Mouse (Mus musculus) adrenal gland, adult 18-20 months (tissue): ENCODE data around the gene Timm13. TPM values are rescaled to one million over a fixed set of nuclear protein-coding genes. Genes with fewer than 3 reads are reported as not detected.

Experiments used
- DNase-seq, 2 experiments: peaks; one replicate each; pipeline ENCODE4 v3.0.0; 2021 to 2022; ENCODE audit warnings: low spot score in 2 of 2
- total RNA-seq, 2 experiments: library from RNA; stranded (reverse); gene quantifications; 1 replicate in 1 of 2; 2 replicates in 1 of 2; pipeline ENCODE4 v1.2.3; 2021

The Timm13 gene
- total RNA-seq, 2 experiments from 2014 or later, result 208 to 219 TPM

- DNase-seq, result no peak
These were observed 8.8 kb upstream of the Timm13 start for GRCm38 (mm10) chr10:80909375-80910162.

- no peak for DNase-seq
These were observed 3.9 kb upstream of the Timm13 start for GRCm38 (mm10) chr10:80904709-80905108.

- DNase-seq, result no peak
These were observed 3.4 kb upstream of the Timm13 start for GRCm38 (mm10) chr10:80904004-80904693.

GRCm38 (mm10) chr10:80903282-80903681, 2.5 kb upstream of the Timm13 start:
- DNase-seq, result no peak

DNA sequence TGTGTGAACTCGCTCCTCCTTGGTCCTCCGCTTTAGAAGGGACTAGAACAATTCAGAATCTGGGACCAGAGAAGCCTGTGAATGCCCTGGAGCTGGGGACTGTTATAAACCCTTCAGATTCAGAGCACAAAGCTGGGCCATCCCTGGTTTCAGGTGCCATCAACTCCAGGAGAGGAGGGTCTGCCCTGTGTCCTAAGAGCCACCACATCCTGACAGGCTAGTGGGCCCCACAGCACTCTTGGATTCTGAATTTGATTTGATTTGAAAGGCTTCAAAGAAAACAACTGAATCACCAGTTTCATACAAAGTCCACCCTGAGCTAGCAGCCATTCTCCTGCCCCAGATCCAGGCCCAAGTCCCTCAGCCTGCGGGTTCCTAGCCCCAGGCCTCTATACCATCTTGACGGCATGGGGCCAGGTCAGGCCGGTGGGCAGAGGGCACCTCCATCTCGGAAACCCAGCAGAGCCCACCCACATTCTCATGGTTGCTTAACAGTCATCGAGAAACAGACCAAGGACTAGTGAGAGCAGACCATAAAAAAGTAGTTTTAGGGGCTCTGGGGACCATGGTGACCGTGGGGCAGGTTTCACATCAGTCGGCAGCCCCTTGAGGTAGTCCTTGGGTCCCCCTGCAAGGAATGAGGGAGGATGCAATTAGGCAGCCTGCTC, 1.6 kb upstream of the Timm13 start:
- DNase-seq, result no peak

- DNase-seq, result no peak
These were observed 872 bp upstream of the Timm13 start for GRCm38 (mm10) chr10:80901409-80902272.

DNA sequence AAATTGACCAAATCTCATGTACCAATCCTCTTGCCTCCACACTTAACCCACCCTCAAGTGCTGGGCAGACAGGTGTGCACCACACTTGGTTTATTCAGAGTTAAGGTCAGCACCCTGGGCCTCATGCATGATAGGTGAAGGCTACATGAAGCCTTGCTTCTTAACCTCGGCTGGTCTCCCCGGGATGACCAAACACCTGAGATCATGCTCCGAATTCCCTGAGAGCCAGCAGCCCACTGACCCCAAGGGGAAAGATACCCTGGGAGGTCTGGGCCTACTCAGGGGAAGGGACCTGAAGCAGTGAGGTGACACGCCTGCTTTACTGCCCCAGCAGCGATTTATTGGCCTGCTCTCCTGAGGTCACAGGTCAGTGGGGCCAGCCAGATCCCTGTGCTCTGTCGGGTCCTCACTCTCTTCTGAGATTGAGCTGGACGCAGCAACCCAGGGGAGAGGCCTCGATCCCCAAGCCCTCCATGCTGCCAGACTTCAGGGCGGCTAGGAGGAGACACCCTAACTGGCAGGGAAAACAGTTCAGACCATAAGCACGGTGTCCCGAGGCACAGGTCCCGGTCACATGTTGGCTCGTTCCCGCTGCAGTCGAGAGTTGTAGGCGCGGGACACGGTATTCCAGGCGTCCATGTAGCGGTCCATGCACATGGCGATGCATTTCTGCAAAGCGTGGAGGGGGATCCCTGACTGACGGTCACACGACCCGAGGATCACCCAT, 1.0 kb downstream of the Timm13 start:
- no peak for DNase-seq

DNA sequence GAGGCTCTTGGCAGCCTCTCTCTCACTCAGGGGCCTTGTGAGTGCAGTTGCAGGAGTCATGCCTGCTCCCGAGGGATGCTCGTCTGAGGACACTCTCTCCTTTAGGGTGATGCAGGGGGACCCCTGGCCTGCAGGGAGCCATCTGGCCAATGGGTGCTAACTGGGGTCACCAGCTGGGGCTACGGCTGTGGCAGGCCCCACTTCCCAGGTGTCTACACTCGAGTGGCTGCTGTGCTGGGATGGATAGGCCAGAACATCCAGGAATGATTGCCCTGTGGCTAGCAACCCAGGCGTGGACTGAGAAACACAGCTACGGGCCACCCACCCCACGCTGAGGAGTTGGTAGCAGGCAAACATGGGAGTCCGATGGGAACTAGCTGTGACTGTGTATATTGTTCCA, 1.7 kb downstream of the Timm13 start:
- DNase-seq, result no peak

- no peak for DNase-seq
These were observed 2.8 kb downstream of the Timm13 start for GRCm38 (mm10) chr10:80897861-80898510.

- DNase-seq, result no peak
These were observed 3.9 kb downstream of the Timm13 start for GRCm38 (mm10) chr10:80896581-80897485.

GRCm38 (mm10) chr10:80895697-80896096, 5.1 kb downstream of the Timm13 start:
- no peak for DNase-seq

DNA sequence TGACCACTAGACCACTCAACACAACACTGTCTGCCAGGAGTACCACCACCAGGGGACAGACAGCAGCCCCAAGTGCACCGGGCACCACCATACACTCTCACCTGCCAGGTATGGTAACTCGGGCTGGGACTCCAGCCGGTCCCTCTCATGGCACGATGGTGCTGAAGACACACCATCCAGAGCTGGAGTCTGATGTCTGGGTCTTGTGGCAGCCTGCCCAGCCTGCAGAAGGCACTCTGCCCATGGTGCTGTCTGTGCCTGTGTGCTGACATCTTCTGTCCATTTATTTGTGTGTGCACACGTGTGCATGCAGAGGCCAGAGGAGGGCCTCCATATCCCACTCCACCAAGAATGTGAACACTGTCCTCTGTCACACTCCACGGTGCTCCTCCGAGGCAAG, 5.7 kb downstream of the Timm13 start:
- DNase-seq, result no peak

- peak; percentile 68 to 74 for DNase-seq
These were observed 13.6 kb downstream of the Timm13 start for GRCm38 (mm10) chr10:80887181-80887580.

DNA sequence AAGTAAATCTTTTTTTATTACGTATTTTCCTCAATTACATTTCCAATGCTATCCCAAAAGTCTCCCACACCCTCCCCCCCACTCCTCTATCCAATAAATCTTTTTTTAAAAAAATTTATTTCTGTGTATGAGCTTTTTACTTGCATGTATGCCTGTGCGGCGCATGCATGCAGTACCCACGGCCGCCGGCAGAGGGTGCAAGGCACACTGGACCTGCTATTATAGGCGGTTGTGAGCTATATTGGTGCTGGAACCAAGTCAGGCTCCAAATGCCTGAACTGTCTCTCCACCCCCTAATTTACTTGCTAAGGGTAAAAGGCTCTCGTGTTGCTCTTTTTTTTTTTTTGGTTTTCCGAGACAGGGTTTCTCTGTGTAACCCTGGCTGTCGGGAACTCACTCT, 19.5 kb downstream of the Timm13 start:
- peak; percentile 76 to 82 for DNase-seq

DNA sequence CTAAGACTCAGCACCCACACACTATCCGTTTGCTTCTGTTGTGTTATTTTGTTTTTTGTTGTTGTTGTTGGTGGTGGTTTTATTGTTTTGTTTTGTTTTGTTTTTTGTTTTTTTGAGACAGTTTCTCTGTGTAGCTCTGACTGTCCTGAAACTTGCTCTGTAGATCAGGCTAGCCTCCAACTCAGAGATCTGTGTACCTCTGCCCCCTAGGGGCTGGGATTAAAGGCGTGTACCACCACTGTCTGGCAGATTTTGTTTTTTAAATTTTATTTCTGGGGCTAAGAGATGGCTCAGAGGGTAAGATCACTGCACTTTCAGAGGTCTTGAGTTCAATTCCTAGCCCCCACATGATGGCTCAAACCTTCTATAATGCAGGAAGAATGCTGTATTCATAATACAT, 19.9 kb downstream of the Timm13 start:
- no peak for DNase-seq

DNA sequence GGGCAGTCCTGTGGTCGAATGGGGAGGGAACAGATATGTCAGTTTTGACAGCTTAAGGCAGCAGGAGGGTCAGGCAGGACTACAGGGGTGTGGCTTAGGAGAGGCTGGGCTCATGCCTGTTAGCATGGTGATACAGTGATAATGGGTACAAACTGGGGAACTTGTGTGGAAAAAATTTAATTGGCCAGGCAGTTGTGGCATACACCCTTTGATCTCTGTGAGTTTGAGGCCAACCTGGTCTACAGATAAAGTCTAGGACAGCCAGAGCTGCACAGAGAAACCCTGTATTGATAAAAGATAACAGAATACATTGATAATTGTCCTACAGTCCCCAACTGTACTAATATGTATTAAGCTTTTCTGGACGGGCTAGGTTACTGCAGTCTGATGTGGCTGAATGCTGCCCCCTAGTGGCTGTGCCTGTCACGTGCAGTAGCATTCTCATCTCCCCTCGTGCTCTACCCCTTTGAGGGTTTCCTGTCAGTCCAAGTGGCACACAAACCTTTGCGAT, 20.6 kb downstream of the Timm13 start:
- DNase-seq, result peak; percentile 75 to 79

- no peak for DNase-seq
These were observed 24.2 kb downstream of the Timm13 start for GRCm38 (mm10) chr10:80876594-80876993.

GRCm38 (mm10) chr10:80876028-80876427, 24.7 kb downstream of the Timm13 start:
- DNase-seq, result peak; percentile 47 to 61

DNA sequence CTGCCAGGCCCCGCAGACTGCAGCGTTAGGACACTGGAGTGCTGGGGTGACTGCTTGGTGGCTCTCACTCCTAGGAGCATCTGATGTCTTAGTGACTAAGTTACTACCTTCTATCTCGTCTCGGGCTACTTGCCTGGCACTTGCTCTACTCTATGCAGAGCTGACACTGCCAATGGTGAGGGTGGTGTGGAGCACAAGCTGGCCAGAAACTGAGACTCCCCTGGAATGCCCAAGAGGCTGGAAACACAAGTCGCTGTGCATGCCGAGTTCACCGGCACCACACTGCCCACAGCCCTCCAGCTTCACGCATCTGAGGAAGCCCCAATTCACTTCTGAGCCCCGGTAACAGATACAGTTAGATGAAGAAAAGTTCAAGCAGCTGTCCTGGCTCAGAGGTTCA, 26.7 kb downstream of the Timm13 start:
- DNase-seq, result no peak
